In genomic region chr11:5849316-5849715, GRCm38 (mm10) we compare ENCODE assay signal across 14 mouse cellular contexts. TPM values are rescaled to one million over a fixed set of nuclear protein-coding genes. Genes with fewer than 3 reads are reported as not detected.
DNase-seq lines count a peak whose midpoint lies in the region; ATAC-seq lines count a peak whose summit lies in the region.
"Had no signal": no experiment of that assay in that cellular context is flagged by ENCODE, and none has a peak within 500 bp of the region (broad histone marks: within the 10 kb centered on the region; RNA-seq: fewer than 3 reads in every experiment).

No protein-coding gene starts in this region.

- ATAC-seq in neural tube, embryonic 13.5 days (ENCODE audit: low read depth) = 0 out of 2 replicates have a peak, but pooled peaks have one; percentile 19
- ATAC-seq in neural tube, embryonic 15.5 days (ENCODE audit: low FRiP score) = no peak
- ATAC-seq: intestine, embryonic 16.5 days had no signal

- peak; percentile 33 for DNase-seq in heart, postnatal 4 days
- DNase-seq in heart, postnatal 25 days (ENCODE audit: low spot score) = no peak
- DNase-seq in NIH3T3 (ENCODE audit: low read depth) = peak; percentile 97
- peak; percentile 81 for DNase-seq in fibroblast of lung, adult 2 months (ENCODE audit: low read depth)
- no peak for DNase-seq in left cerebral cortex, postnatal 14 days (ENCODE audit: low spot score in 2 of 2)
- DNase-seq: cerebellum, adult 9-11 months; lung, adult 2 months had no signal

- intact Hi-C loops in heart, postnatal 25 days (cut with DNase I) = no loop called here
- intact Hi-C loops in left cerebral cortex, postnatal 14 days (cut with DNase I) = no loop called here

- no peaks in the 10 kb centered on the region for H3K4me1 ChIP-seq in neural tube, embryonic 13.5 days (replicated peaks)
- no peaks in the 10 kb centered on the region for H3K4me1 ChIP-seq in neural tube, embryonic 15.5 days

- H3K27me3 ChIP-seq in neural tube, embryonic 13.5 days = no peaks in the 10 kb centered on the region
- H3K27me3 ChIP-seq in neural tube, embryonic 15.5 days (replicated peaks) = no peaks in the 10 kb centered on the region

- H3K4me3 ChIP-seq in neural tube, embryonic 13.5 days = no peak overlapping the region
- H3K4me3 ChIP-seq in neural tube, embryonic 15.5 days (replicated peaks) = no peak overlapping the region

- no peak overlapping the region for H3K9ac ChIP-seq in neural tube, embryonic 13.5 days
- no peak overlapping the region for H3K9ac ChIP-seq in neural tube, embryonic 15.5 days (replicated peaks)

- H3K9me3 ChIP-seq in neural tube, embryonic 13.5 days = no peaks in the 10 kb centered on the region
- no peaks in the 10 kb centered on the region for H3K9me3 ChIP-seq in neural tube, embryonic 15.5 days (replicated peaks)

- H3K4me2 ChIP-seq in neural tube, embryonic 13.5 days = no peak overlapping the region
- no peak overlapping the region for H3K4me2 ChIP-seq in neural tube, embryonic 15.5 days
- H3K4me2 ChIP-seq: midbrain, embryonic 11.5 days had no signal

- H3K36me3 ChIP-seq in neural tube, embryonic 13.5 days = no peaks in the 10 kb centered on the region
- no peaks in the 10 kb centered on the region for H3K36me3 ChIP-seq in neural tube, embryonic 15.5 days

- 76% methylated on average over 2 of the region's 2 CpGs for WGBS in neural tube, embryonic 13.5 days
- 65% methylated on average over 2 of the region's 2 CpGs for WGBS in neural tube, embryonic 15.5 days

- no peak overlapping the region for H3K27ac ChIP-seq in neural tube, embryonic 13.5 days (replicated peaks)
- H3K27ac ChIP-seq in neural tube, embryonic 15.5 days (replicated peaks) = no peak overlapping the region

RNA-seq across cellular contexts. Expression of gene Polm, which starts 11.5 kb away (rescaled TPM):
- 1 to 10 TPM; 5.6 to 6.5 TPM for total RNA-seq in heart, postnatal 4 days (2021)
- total RNA-seq in heart, postnatal 25 days (2021) = 1 to 10 TPM; 3.0 to 3.6 TPM
- polyA plus RNA-seq in neural tube, embryonic 13.5 days (2015; fragmentation: Nextera tagmentation; extraction: Ambion mirVana) = 5.0 and 5.4 TPM in 2 replicates
- polyA plus RNA-seq in neural tube, embryonic 15.5 days (2015; fragmentation: Nextera tagmentation; extraction: Ambion mirVana) = 6.5 and 8.5 TPM in 2 replicates
- total RNA-seq in left cerebral cortex, postnatal 14 days (2021) = 1 to 10 TPM; 7.0 to 7.7 TPM

RNA-seq across cellular contexts. Expression of gene Aebp1, which starts 12.4 kb away (rescaled TPM):
- 10 to 100 TPM; 38.7 to 39.6 TPM for total RNA-seq in heart, postnatal 4 days (2021)
- 10 to 100 TPM; 18.5 to 23.3 TPM for total RNA-seq in heart, postnatal 25 days (2021)
- 23.6 and 24.7 TPM in 2 replicates for polyA plus RNA-seq in neural tube, embryonic 13.5 days (2015; fragmentation: Nextera tagmentation; extraction: Ambion mirVana)
- 22.1 and 24.3 TPM in 2 replicates for polyA plus RNA-seq in neural tube, embryonic 15.5 days (2015; fragmentation: Nextera tagmentation; extraction: Ambion mirVana)
- total RNA-seq in left cerebral cortex, postnatal 14 days (2021) = 10 to 100 TPM; 15.2 to 18.6 TPM

RNA-seq across cellular contexts. Expression of gene Pold2, which starts 28.8 kb away (rescaled TPM):
- total RNA-seq in heart, postnatal 4 days (2021) = 10 to 100 TPM; 68.5 to 70.2 TPM
- 10 to 100 TPM; 29.2 to 33.2 TPM for total RNA-seq in heart, postnatal 25 days (2021)
- 52.2 and 59.0 TPM in 2 replicates for polyA plus RNA-seq in neural tube, embryonic 13.5 days (2015; fragmentation: Nextera tagmentation; extraction: Ambion mirVana)
- polyA plus RNA-seq in neural tube, embryonic 15.5 days (2015; fragmentation: Nextera tagmentation; extraction: Ambion mirVana) = 64.5 and 81.0 TPM in 2 replicates
- total RNA-seq in left cerebral cortex, postnatal 14 days (2021) = 10 to 100 TPM; 19.4 to 21.2 TPM

RNA-seq across cellular contexts. Expression of gene Pgam2, which starts 45.8 kb away (rescaled TPM):
- total RNA-seq in heart, postnatal 4 days (2021) = 100 to 1,000 TPM; 715 to 738 TPM
- 100 to 1,000 TPM; 914 to 924 TPM for total RNA-seq in heart, postnatal 25 days (2021)
- 3.5 and 8.8 TPM in 2 replicates for polyA plus RNA-seq in neural tube, embryonic 13.5 days (2015; fragmentation: Nextera tagmentation; extraction: Ambion mirVana)
- 14.4 and 21.9 TPM in 2 replicates for polyA plus RNA-seq in neural tube, embryonic 15.5 days (2015; fragmentation: Nextera tagmentation; extraction: Ambion mirVana)
- total RNA-seq in left cerebral cortex, postnatal 14 days (2021) = 10 to 100 TPM; 11.6 to 13.9 TPM
- total RNA-seq: hematopoietic stem cell, adult 5-6 weeks had no signal

RNA-seq across cellular contexts. Expression of gene Myl7, which starts 49.3 kb away (rescaled TPM):
- total RNA-seq in heart, postnatal 4 days (2021) = 1,000 to 10,000 TPM; 1,420 to 1,616 TPM
- total RNA-seq in heart, postnatal 25 days (2021) = 100 to 1,000 TPM; 742 to 813 TPM
- 1.7 and 3.5 TPM in 2 replicates for polyA plus RNA-seq in neural tube, embryonic 13.5 days (2015; fragmentation: Nextera tagmentation; extraction: Ambion mirVana)
- polyA plus RNA-seq in neural tube, embryonic 15.5 days (2015; fragmentation: Nextera tagmentation; extraction: Ambion mirVana) = 1.4 and 10.6 TPM in 2 replicates
- not detected for total RNA-seq in left cerebral cortex, postnatal 14 days (2021)
- total RNA-seq: gastrocnemius, postnatal 14 days; hematopoietic stem cell, adult 5-6 weeks; left cerebral cortex, postnatal 36 days had no signal

Comparison
In these comparisons a context has a peak if more than half of its experiments do, and no peak if none do; other contexts are left out.
1. DNase-seq: peak in heart, postnatal 4 days (single experiment), NIH3T3 (single experiment) and fibroblast of lung, adult 2 months (single experiment); none in heart, postnatal 25 days (single experiment) and left cerebral cortex, postnatal 14 days (0 of 2).